In the genomic region with DNA sequence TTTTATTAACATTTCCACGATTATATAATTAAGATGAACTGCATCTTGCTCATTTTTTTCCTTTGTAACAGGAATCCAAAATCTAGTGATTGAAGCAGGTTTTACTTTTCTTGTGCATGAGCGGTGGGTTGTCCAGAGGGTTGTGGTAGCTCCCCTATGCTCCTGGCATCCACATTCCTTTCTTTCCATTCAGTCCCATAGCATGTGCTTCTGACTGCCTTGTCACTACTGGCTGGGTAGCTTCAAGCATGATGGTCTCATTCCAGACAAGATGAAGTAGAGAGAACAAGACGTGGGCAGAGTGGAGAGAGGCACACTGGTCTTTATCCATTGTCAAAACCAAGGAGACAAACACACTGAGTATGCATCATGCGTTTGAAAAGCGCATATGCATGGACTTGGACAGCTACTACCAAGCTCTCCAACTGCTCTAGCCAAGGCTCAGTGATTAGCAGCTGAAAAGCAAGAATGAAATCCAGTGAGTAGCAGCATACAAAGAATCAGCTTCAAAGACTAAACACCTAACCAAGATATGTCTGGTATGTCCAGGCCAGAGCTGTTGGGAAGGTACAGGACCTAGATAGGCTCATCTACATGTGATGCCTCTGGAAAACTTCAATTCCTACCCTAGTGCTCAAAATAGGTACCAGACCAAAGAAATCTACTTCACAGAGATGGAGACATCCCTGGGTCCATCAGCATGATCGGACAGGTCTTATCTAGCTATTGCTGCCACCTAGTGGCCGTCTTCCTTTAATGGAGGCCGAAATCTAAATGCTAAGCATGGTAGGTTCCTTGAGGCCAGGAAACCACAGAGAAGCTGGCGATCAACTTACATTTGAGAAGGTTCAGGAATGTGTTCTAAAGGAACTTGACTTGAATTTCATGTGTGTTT, we compare ENCODE assay signal across 9 mouse cellular contexts. TPM values are rescaled to one million over a fixed set of nuclear protein-coding genes. Genes with fewer than 3 reads are reported as not detected.
DNase-seq lines count a peak whose midpoint lies in the region; ATAC-seq and TF ChIP-seq lines count a peak whose summit lies in the region.
"Had no signal": no experiment of that assay in that cellular context is flagged by ENCODE, and none has a peak within 500 bp of the region (broad histone marks: within the 10 kb centered on the region; RNA-seq: fewer than 3 reads in every experiment).

No protein-coding gene starts in this region.

- TF ChIP-seq CTCF in lung, postnatal 0 days (IDR thresholded peaks at IDR 0.05) = peak; percentile 88

- H3K4me3 ChIP-seq in hindbrain, embryonic 14.5 days (replicated peaks; ENCODE audit: low read length) = no peak overlapping the region
- H3K4me3 ChIP-seq in lung, postnatal 0 days (ENCODE audit: low read depth, low read length) = no peak overlapping the region

- no peak for TF ChIP-seq EP300 in lung, postnatal 0 days (IDR thresholded peaks at IDR 0.05)

- H3K27me3 ChIP-seq in hindbrain, embryonic 14.5 days (ENCODE audit: control insufficient read depth, insufficient read depth, low read length) = no peaks in the 10 kb centered on the region
- no peaks in the 10 kb centered on the region for H3K27me3 ChIP-seq in lung, postnatal 0 days (replicated peaks; ENCODE audit: insufficient read depth, low read length)

- H3K9ac ChIP-seq in hindbrain, embryonic 14.5 days = no peak overlapping the region
- no peak overlapping the region for H3K9ac ChIP-seq in lung, postnatal 0 days (replicated peaks; ENCODE audit: low read depth)

- H3K27ac ChIP-seq in hindbrain, embryonic 14.5 days = no peak overlapping the region
- no peak overlapping the region for H3K27ac ChIP-seq in lung, postnatal 0 days (ENCODE audit: low read length)
- H3K27ac ChIP-seq: macrophage had no signal

- peak; percentile 75 for ATAC-seq in hindbrain, embryonic 14.5 days (ENCODE audit: low FRiP score)
- ATAC-seq in lung, postnatal 0 days = peak; percentile 67

- 51% methylated on average over 9 of the region's 9 CpGs for WGBS in hindbrain, embryonic 14.5 days
- 53% methylated on average over 9 of the region's 9 CpGs for WGBS in lung, postnatal 0 days

- H3K36me3 ChIP-seq in hindbrain, embryonic 14.5 days (replicated peaks; ENCODE audit: control insufficient read depth, insufficient read depth) = no peaks in the 10 kb centered on the region
- H3K36me3 ChIP-seq in lung, postnatal 0 days (ENCODE audit: insufficient read depth, low read length) = peaks cover 6% of the 10 kb centered on the region; the same call in 1 of the 2 replicates

- H3K4me2 ChIP-seq in hindbrain, embryonic 14.5 days (replicated peaks) = no peak overlapping the region
- H3K4me2 ChIP-seq in lung, postnatal 0 days (replicated peaks; ENCODE audit: low read depth, low read length) = no peak overlapping the region

- H3K9me3 ChIP-seq in hindbrain, embryonic 14.5 days (ENCODE audit: control insufficient read depth, low read length) = no peaks in the 10 kb centered on the region
- H3K9me3 ChIP-seq in lung, postnatal 0 days (ENCODE audit: low read length) = no peaks in the 10 kb centered on the region

- DNase-seq in NIH3T3 (ENCODE audit: low read depth) = peak; percentile 91
- peak; percentile 87 for DNase-seq in cerebellum, adult 9-10 months
- peak; percentile 62 to 76 for DNase-seq in frontal cortex, postnatal 10 days (ENCODE audit: low spot score in 2 of 2)
- peak; percentile 92 for DNase-seq in hindbrain, embryonic 14.5 days (ENCODE audit: low spot score)
- peak; percentile 87 to 89 for DNase-seq in layer of hippocampus, postnatal 10 days (ENCODE audit: low spot score in 2 of 2)
- DNase-seq in lung, postnatal 0 days (ENCODE audit: low spot score) = peak; percentile 90
- peak; percentile 63 for DNase-seq in ovary, postnatal 36 days (ENCODE audit: low spot score)
- peak; percentile 57 to 65 for DNase-seq in thymus, postnatal 36 days

- peaks cover 10% of the 10 kb centered on the region; the same call in 1 of the 2 replicates for H3K4me1 ChIP-seq in hindbrain, embryonic 14.5 days (replicated peaks; ENCODE audit: control insufficient read depth, insufficient read depth, low read length)
- H3K4me1 ChIP-seq in lung, postnatal 0 days (ENCODE audit: insufficient read depth, low read depth, low read length) = no peaks in the 10 kb centered on the region

RNA-seq across cellular contexts. Expression of a gene that starts 42.5 kb away (rescaled TPM):
- 95.4 and 99.2 TPM in 2 replicates for polyA plus RNA-seq in hindbrain, embryonic 14.5 days (2014; fragmentation: Nextera tagmentation; extraction: Ambion mirVana)
- 10 to 100 TPM; 92.5 to 99.9 TPM for total RNA-seq in layer of hippocampus, postnatal 10 days (2021)
- polyA plus RNA-seq in lung, postnatal 0 days (2015; fragmentation: Nextera tagmentation; extraction: Ambion mirVana) = 54.1 and 63.7 TPM in 2 replicates

RNA-seq across cellular contexts. Expression of a gene that starts 49.8 kb away (rescaled TPM):
- polyA plus RNA-seq in hindbrain, embryonic 14.5 days (2014; fragmentation: Nextera tagmentation; extraction: Ambion mirVana) = 26.6 and 34.0 TPM in 2 replicates
- 1 to 10 TPM; 7.9 to 9.9 TPM for total RNA-seq in layer of hippocampus, postnatal 10 days (2021)
- 2.2 and 2.5 TPM in 2 replicates for polyA plus RNA-seq in lung, postnatal 0 days (2015; fragmentation: Nextera tagmentation; extraction: Ambion mirVana)
